Mouse (Mus musculus): Measurements from ENCODE around the gene Gucd1.

GRCm38 (mm10) chr10:75564687-75565265 lies 47.0 kb upstream of the Gucd1 start:
- TF ChIP-seq CTCF (IDR thresholded peaks at IDR 0.05; ENCODE audit: control insufficient read depth, insufficient read depth, low read length), result no peak
- no peak for TF ChIP-seq POLR2A (IDR thresholded peaks at IDR 0.05; ENCODE audit: borderline replicate concordance, control insufficient read depth, low read depth, low read length)
